Mouse (Mus musculus) liver, embryonic 13.5 days (tissue): ENCODE results near the gene Polr2l. TPM values are rescaled to one million over a fixed set of nuclear protein-coding genes. Genes with fewer than 3 reads are reported as not detected.

Experiments
- ATAC-seq: fragments of 200-750 bp; cut with Nextera tagmentation; 2 replicates; pipeline ENCODE4 v1.8.0; 2017; ENCODE audit warnings: low read depth, mild to moderate bottlenecking, moderate number of reproducible peaks, moderate library complexity
- DNase-seq: peaks from one replicate; pipeline ENCODE4 v3.0.0; 2022
- H3K27ac ChIP-seq: fragments of 300-500 bp; sonication (generic); 2 replicates; pipeline ENCODE4 v1.5.1; 2015; ENCODE audit warnings: moderate library complexity, mild to moderate bottlenecking, inconsistent platforms
- H3K27me3 ChIP-seq: fragments of 300-500 bp; sonication (generic); 2 replicates; pipeline ENCODE4 v1.6.1; 2015; ENCODE audit warnings: mild to moderate bottlenecking, inconsistent platforms
- H3K36me3 ChIP-seq: fragments of 300-500 bp; sonication (generic); 2 replicates; pipeline ENCODE4 v1.6.1; 2015; ENCODE audit warnings: mild to moderate bottlenecking, inconsistent platforms
- H3K4me1 ChIP-seq: fragments of 300-500 bp; sonication (generic); replicated peaks from 2 replicates; pipeline ENCODE4 v1.6.1; 2015; ENCODE audit warnings: inconsistent platforms
- H3K4me2 ChIP-seq: fragments of 300-500 bp; sonication (generic); 2 replicates; pipeline ENCODE4 v1.6.1; 2015; ENCODE audit warnings: inconsistent platforms, mild to moderate bottlenecking, moderate library complexity
- H3K4me3 ChIP-seq: fragments of 300-500 bp; sonication (generic); replicated peaks from 2 replicates; pipeline ENCODE4 v1.5.1; 2015; ENCODE audit warnings: mild to moderate bottlenecking, inconsistent platforms
- H3K9ac ChIP-seq: fragments of 300-500 bp; sonication (generic); 2 replicates; pipeline ENCODE4 v1.6.1; 2015; ENCODE audit warnings: mild to moderate bottlenecking, inconsistent platforms
- H3K9me3 ChIP-seq: fragments of 300-500 bp; sonication (generic); replicated peaks from 2 replicates; pipeline ENCODE4 v1.6.1; 2016; ENCODE audit warnings: inconsistent platforms
- whole genome bisulfite sequencing: fragments of 180-500 bp; shearing (Covaris S2); methylation state at CpG from one replicate; pipeline ENCODE4 v1.1.7; 2015; ENCODE audit not compliant: insufficient replicate concordance; 5-methylcytosine and 5-hydroxymethylcytosine counted together
- polyA plus RNA-seq: library from polyadenylated mRNA; unstranded; fragments of >200 nt; fragmentation: Nextera tagmentation; extraction: Ambion mirVana; gene quantifications from 2 replicates; pipeline ENCODE4 v1.2.1, GENCODE M21; 2015

Gene Polr2l
- polyA plus RNA-seq, 1 experiment from 2014 or later: 72.4 TPM

GRCm38 (mm10) chr7:141475805-141476158 is 850 bp upstream of the Polr2l start:
- Histone ChIP-seq H3K9ac (peak overlapping the region; percentile 87), H3K36me3 (peaks cover 20% of the 10 kb centered on the region), H3K4me2 (peak overlapping the region; percentile 95), H3K4me3 (peak overlapping the region; percentile 81), H3K9me3 (no peaks in the 10 kb centered on the region), H3K4me1 (peaks cover 67% of the 10 kb centered on the region), H3K27me3 (peaks cover under 1% of the 10 kb centered on the region; the same call in 1 of the 2 replicates), H3K27ac (peak overlapping the region; percentile 87)
- WGBS: 1% methylated on average over 12 of the region's 12 CpGs
- no peak for DNase-seq
- no peak for ATAC-seq

GRCm38 (mm10) chr7:141474160-141474559 is 772 bp downstream of the Polr2l start:
- no peak for DNase-seq
- H3K4me2 ChIP-seq: peak overlapping the region; percentile 95
- H3K27me3 ChIP-seq: no peaks in the 10 kb centered on the region
- peak overlapping the region; percentile 81 for H3K4me3 ChIP-seq
- WGBS: 3% methylated on average over 5 of the region's 5 CpGs
- no peaks in the 10 kb centered on the region for H3K9me3 ChIP-seq
- peaks cover 70% of the 10 kb centered on the region for H3K4me1 ChIP-seq
- peaks cover 36% of the 10 kb centered on the region for H3K36me3 ChIP-seq
- ATAC-seq: no peak
- H3K27ac ChIP-seq: peak overlapping the region; percentile 87
- peak overlapping the region; percentile 87 for H3K9ac ChIP-seq

- no peak for ATAC-seq
- Histone ChIP-seq H3K4me2 (no peak overlapping the region; the same call in 1 of the 2 replicates), H3K4me3 (no peak overlapping the region), H3K36me3 (peaks cover 37% of the 10 kb centered on the region), H3K4me1 (peaks cover 74% of the 10 kb centered on the region), H3K27me3 (no peaks in the 10 kb centered on the region), H3K9ac (0 out of 2 replicates have a peak overlapping the region, but pooled peaks have one; percentile 9), H3K9me3 (no peaks in the 10 kb centered on the region), H3K27ac (no peak overlapping the region)
- no peak for DNase-seq
- WGBS: 76% methylated on average over 6 of the region's 6 CpGs
These were observed 2.2 kb downstream of the Polr2l start for GRCm38 (mm10) chr7:141472763-141473162.

GRCm38 (mm10) chr7:141472226-141472625 is 2.7 kb downstream of the Polr2l start:
- no peak for DNase-seq
- Histone ChIP-seq H3K4me2 (no peak overlapping the region; the same call in 1 of the 2 replicates), H3K9me3 (no peaks in the 10 kb centered on the region), H3K4me1 (peaks cover 73% of the 10 kb centered on the region), H3K9ac (no peak overlapping the region), H3K36me3 (peaks cover 37% of the 10 kb centered on the region), H3K27ac (no peak overlapping the region), H3K27me3 (no peaks in the 10 kb centered on the region), H3K4me3 (no peak overlapping the region)
- no peak for ATAC-seq
- WGBS: 69% methylated on average over 6 of the region's 6 CpGs

- Histone ChIP-seq H3K36me3 (peaks cover 37% of the 10 kb centered on the region), H3K4me2 (no peak overlapping the region), H3K27me3 (peaks cover 6% of the 10 kb centered on the region), H3K9ac (0 out of 2 replicates have a peak overlapping the region, but pooled peaks have one; percentile 9), H3K4me1 (peaks cover 72% of the 10 kb centered on the region), H3K4me3 (no peak overlapping the region), H3K9me3 (no peaks in the 10 kb centered on the region), H3K27ac (no peak overlapping the region; the same call in 1 of the 2 replicates)
- no peak for DNase-seq
- WGBS: 83% methylated on average over 1 of the region's 1 CpGs
- ATAC-seq: no peak
These were observed 3.7 kb downstream of the Polr2l start for GRCm38 (mm10) chr7:141471236-141471635.

- Histone ChIP-seq H3K9ac (no peak overlapping the region), H3K27me3 (peaks cover 13% of the 10 kb centered on the region), H3K36me3 (peaks cover 37% of the 10 kb centered on the region), H3K4me2 (no peak overlapping the region), H3K4me3 (no peak overlapping the region), H3K4me1 (peaks cover 71% of the 10 kb centered on the region), H3K9me3 (no peaks in the 10 kb centered on the region), H3K27ac (no peak overlapping the region)
- no peak for ATAC-seq
- no peak for DNase-seq
- 90% methylated on average over 10 of the region's 10 CpGs for WGBS
These were observed 4.3 kb downstream of the Polr2l start for GRCm38 (mm10) chr7:141470637-141470944.

GRCm38 (mm10) chr7:141469901-141470636 is 4.9 kb downstream of the Polr2l start:
- DNase-seq (no peak), ATAC-seq (no peak)
- no peak overlapping the region for H3K4me3 ChIP-seq
- H3K4me1 ChIP-seq: peaks cover 74% of the 10 kb centered on the region
- 0 out of 2 replicates have a peak overlapping the region, but pooled peaks have one; percentile 83 for H3K9ac ChIP-seq
- H3K4me2 ChIP-seq: peak overlapping the region; percentile 94; the same call in 1 of the 2 replicates
- 90% methylated on average over 18 of the region's 18 CpGs for WGBS
- H3K36me3 ChIP-seq: peaks cover 37% of the 10 kb centered on the region
- peaks cover 18% of the 10 kb centered on the region for H3K27me3 ChIP-seq
- no peaks in the 10 kb centered on the region for H3K9me3 ChIP-seq
- H3K27ac ChIP-seq: peak overlapping the region; percentile 85

GRCm38 (mm10) chr7:141469352-141469751 is 5.6 kb downstream of the Polr2l start:
- Histone ChIP-seq H3K9ac (peak overlapping the region; percentile 83), H3K4me1 (peaks cover 77% of the 10 kb centered on the region)

GRCm38 (mm10) chr7:141468522-141469211 is 6.3 kb downstream of the Polr2l start:
- peak overlapping the region; percentile 94 for H3K4me2 ChIP-seq
- peak overlapping the region; percentile 83 for H3K9ac ChIP-seq
- peaks cover 72% of the 10 kb centered on the region for H3K4me1 ChIP-seq
- peak overlapping the region; percentile 85 for H3K27ac ChIP-seq
- peaks cover 37% of the 10 kb centered on the region for H3K36me3 ChIP-seq
- H3K4me3 ChIP-seq: peak overlapping the region; percentile 81
- peaks cover 32% of the 10 kb centered on the region for H3K27me3 ChIP-seq
- peak; percentile 71 for DNase-seq
- 5% methylated on average over 8 of the region's 8 CpGs for WGBS
- no peaks in the 10 kb centered on the region for H3K9me3 ChIP-seq
- peak; percentile 68 for ATAC-seq

More at GRCm38 (mm10) chr7:141469352-141469751, 5.6 kb downstream of the Polr2l start:
- WGBS: 72% methylated on average over 6 of the region's 6 CpGs
- Histone ChIP-seq H3K27ac (peak overlapping the region; percentile 85), H3K36me3 (peaks cover 37% of the 10 kb centered on the region), H3K27me3 (peaks cover 25% of the 10 kb centered on the region), H3K9me3 (no peaks in the 10 kb centered on the region), H3K4me2 (peak overlapping the region; percentile 94), H3K4me3 (peak overlapping the region; percentile 81)
- no peak for ATAC-seq
- no peak for DNase-seq

GRCm38 (mm10) chr7:141468164-141468521 is 6.8 kb downstream of the Polr2l start:
- Histone ChIP-seq H3K4me1 (peaks cover 67% of the 10 kb centered on the region), H3K27ac (peak overlapping the region; percentile 85), H3K36me3 (peaks cover 37% of the 10 kb centered on the region), H3K27me3 (peaks cover 37% of the 10 kb centered on the region), H3K9ac (peak overlapping the region; percentile 83), H3K4me2 (peak overlapping the region; percentile 94), H3K4me3 (peak overlapping the region; percentile 81), H3K9me3 (no peaks in the 10 kb centered on the region)
- WGBS: 23% methylated on average over 5 of the region's 5 CpGs
- DNase-seq (no peak), ATAC-seq (no peak)

GRCm38 (mm10) chr7:141467230-141468030 is 7.5 kb downstream of the Polr2l start, which contains the start of gene Cd151:
Cd151 (plus strand) TSS chr7:141467392.
- H3K27ac ChIP-seq: peak within 1 kb of the TSS; percentile 85
- peak within 1 kb of the TSS; percentile 81 for H3K4me3 ChIP-seq
- H3K9ac ChIP-seq: peak within 1 kb of the TSS; percentile 83
- peak; percentile 86 for ATAC-seq
- peaks cover 44% of the 10 kb centered on the region for H3K27me3 ChIP-seq
- under 1% methylated on average over 52 of the region's 52 CpGs for WGBS
- H3K9me3 ChIP-seq: no peaks in the 10 kb centered on the region
- H3K36me3 ChIP-seq: peaks cover 32% of the 10 kb centered on the region
- DNase-seq: peak; percentile 91
- H3K4me2 ChIP-seq: peak within 1 kb of the TSS; percentile 94
- peaks cover 62% of the 10 kb centered on the region for H3K4me1 ChIP-seq
